Mouse (Mus musculus): ENCODE measurements around the gene Mtmr4. TPM values are rescaled to one million over a fixed set of nuclear protein-coding genes. Genes with fewer than 3 reads are reported as not detected.

The Mtmr4 gene
- 33.5 and 33.9 TPM in 2 replicates for polyA plus RNA-seq (2015; fragmentation: Nextera tagmentation; extraction: Ambion mirVana)

DNA sequence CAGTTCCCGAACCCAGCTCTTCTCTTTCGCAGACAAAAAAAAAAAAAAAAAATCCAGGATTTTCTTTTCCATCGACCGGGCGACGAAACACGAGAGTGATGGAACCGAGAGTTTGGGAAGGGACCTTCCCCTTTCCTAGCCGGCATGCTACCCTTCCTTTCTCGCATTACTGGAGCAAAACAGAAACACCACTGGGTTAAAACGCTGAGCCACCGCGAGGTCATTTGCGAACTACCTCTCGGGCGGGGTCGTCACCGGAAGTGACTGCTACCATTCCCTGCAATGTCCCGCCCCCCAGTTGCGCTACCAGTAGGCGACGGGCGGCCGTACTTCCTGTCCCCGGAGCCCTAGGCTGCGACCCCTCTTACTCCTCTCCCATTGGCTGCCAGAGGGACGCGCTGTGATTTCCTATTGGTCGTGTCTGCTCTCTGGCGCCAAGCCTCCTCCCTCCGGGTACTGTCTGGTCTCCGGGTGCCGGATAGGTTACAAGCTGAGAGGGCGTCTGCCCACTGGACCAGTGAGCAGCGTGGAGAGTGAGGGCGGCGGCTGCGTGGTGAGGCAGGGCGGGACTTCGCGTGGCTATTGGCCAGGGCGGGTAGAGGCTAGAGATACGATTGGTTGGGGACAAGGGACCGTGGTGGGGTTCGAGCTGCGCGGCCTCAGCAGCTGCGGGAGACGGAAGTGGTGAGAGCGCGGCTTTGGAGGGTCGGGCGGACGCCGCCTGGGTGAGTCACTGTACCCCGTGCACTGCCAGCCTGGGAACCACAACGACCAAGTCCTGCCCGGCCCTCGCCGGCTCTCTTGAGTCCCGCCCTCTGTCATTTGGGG, at the start of gene Mtmr4:
TSS of gene Mtmr4 (plus strand) at position 637 of the 828 bp plus-strand sequence.
- Histone ChIP-seq H3K4me2 (ENCODE audit: low read depth, low read length) (peak within 1 kb of the TSS; percentile 85), H3K27ac (ENCODE audit: low read length) (peak within 1 kb of the TSS; percentile 96), H3K9me3 (ENCODE audit: control insufficient read depth, low read length) (no peaks in the 10 kb centered on the region), H3K4me3 (ENCODE audit: low read length) (peak within 1 kb of the TSS; percentile 67), H3K36me3 (ENCODE audit: control insufficient read depth, insufficient read depth, low read length) (peaks cover 2% of the 10 kb centered on the region; the same call in 1 of the 2 replicates), H3K9ac (ENCODE audit: low read length) (peak within 1 kb of the TSS; percentile 95), H3K4me1 (replicated peaks; ENCODE audit: control insufficient read depth, insufficient read depth, low read length) (peaks cover 47% of the 10 kb centered on the region), H3K27me3 (ENCODE audit: control insufficient read depth, insufficient read depth, low read depth, low read length) (no peaks in the 10 kb centered on the region)
- under 1% methylated on average over 61 of the region's 61 CpGs for WGBS
- ATAC-seq (ENCODE audit: low read depth): peak; percentile 97

DNA sequence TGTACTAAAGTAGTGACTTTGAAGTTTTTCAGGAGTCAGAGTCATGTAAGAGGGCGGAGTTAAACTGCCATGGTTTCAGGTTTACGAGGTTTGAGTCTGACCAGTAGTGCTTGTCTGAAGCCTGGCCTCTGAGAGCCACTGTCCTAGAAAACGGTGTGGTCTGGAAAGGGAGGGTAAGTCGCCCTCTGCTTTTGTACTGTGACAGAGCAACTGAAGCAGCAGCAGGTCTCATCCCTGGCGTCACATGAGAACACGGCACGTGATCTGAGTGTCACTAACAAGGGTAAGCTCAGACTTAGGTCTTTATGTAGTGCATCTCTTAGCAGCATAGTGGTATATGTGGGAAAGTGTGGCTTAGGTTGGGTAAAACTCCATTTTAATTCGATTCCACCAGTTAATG, 49.7 kb upstream of the Mtmr4 start:
- no peaks in the 10 kb centered on the region for H3K9me3 ChIP-seq (ENCODE audit: control insufficient read depth, low read length)
- ATAC-seq (ENCODE audit: low read depth): no peak

DNA sequence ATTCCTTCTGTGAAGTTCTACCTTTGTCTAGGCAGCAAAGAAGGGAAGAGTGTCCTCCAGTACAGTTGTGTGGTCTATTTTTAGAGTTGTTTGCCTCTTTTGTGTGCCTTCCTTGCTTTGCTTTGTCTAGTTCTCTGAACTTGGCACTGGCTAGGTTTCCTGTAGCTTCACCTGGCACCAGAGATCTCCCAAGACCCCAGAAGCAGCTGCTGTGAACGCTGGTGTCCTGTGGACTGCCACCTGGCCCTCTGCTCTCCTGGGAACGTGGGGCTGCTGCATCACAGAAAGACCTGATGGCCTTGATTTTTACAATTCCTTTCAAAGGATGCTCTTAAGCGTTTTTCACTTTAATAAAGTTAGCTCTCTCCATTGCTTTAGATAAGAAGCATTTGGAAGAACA, 49.1 kb upstream of the Mtmr4 start:
- 42% methylated on average over 3 of the region's 3 CpGs for WGBS
- no peak overlapping the region for H3K9ac ChIP-seq (ENCODE audit: low read length)
- no peaks in the 10 kb centered on the region for H3K9me3 ChIP-seq (ENCODE audit: control insufficient read depth, low read length)
- H3K4me2 ChIP-seq (ENCODE audit: low read depth, low read length): no peak overlapping the region
- no peaks in the 10 kb centered on the region for H3K27me3 ChIP-seq (ENCODE audit: control insufficient read depth, insufficient read depth, low read depth, low read length)
- ATAC-seq (ENCODE audit: low read depth): no peak
- no peak overlapping the region for H3K27ac ChIP-seq (ENCODE audit: low read length)
- no peak overlapping the region for H3K4me3 ChIP-seq (ENCODE audit: low read length)
- no peaks in the 10 kb centered on the region for H3K36me3 ChIP-seq (ENCODE audit: control insufficient read depth, insufficient read depth, low read length)
- H3K4me1 ChIP-seq (replicated peaks; ENCODE audit: control insufficient read depth, insufficient read depth, low read length): no peaks in the 10 kb centered on the region

More for the DNA sequence above, 49.7 kb upstream of the Mtmr4 start:
- Histone ChIP-seq H3K4me3 (ENCODE audit: low read length) (no peak overlapping the region), H3K4me2 (ENCODE audit: low read depth, low read length) (no peak overlapping the region), H3K27ac (ENCODE audit: low read length) (no peak overlapping the region), H3K36me3 (ENCODE audit: control insufficient read depth, insufficient read depth, low read length) (no peaks in the 10 kb centered on the region), H3K9ac (ENCODE audit: low read length) (no peak overlapping the region), H3K27me3 (ENCODE audit: control insufficient read depth, insufficient read depth, low read depth, low read length) (no peaks in the 10 kb centered on the region), H3K4me1 (replicated peaks; ENCODE audit: control insufficient read depth, insufficient read depth, low read length) (no peaks in the 10 kb centered on the region)
- 36% methylated on average over 8 of the region's 8 CpGs for WGBS

GRCm38 (mm10) chr11:87553342-87553741, 38.6 kb upstream of the Mtmr4 start:
- H3K4me1 ChIP-seq (replicated peaks; ENCODE audit: control insufficient read depth, insufficient read depth, low read length): peaks cover 9% of the 10 kb centered on the region
- no peak overlapping the region for H3K9ac ChIP-seq (ENCODE audit: low read length)
- 85% methylated on average over 4 of the region's 4 CpGs for WGBS
- H3K36me3 ChIP-seq (ENCODE audit: control insufficient read depth, insufficient read depth, low read length): no peaks in the 10 kb centered on the region
- H3K9me3 ChIP-seq (ENCODE audit: control insufficient read depth, low read length): no peaks in the 10 kb centered on the region
- no peaks in the 10 kb centered on the region for H3K27me3 ChIP-seq (ENCODE audit: control insufficient read depth, insufficient read depth, low read depth, low read length)
- H3K4me2 ChIP-seq (ENCODE audit: low read depth, low read length): no peak overlapping the region
- no peak for ATAC-seq (ENCODE audit: low read depth)
- no peak overlapping the region for H3K4me3 ChIP-seq (ENCODE audit: low read length)
- peak overlapping the region; percentile 16; the same call in 1 of the 2 replicates for H3K27ac ChIP-seq (ENCODE audit: low read length)

GRCm38 (mm10) chr11:87554386-87554785, 37.6 kb upstream of the Mtmr4 start:
- H3K27me3 ChIP-seq (ENCODE audit: control insufficient read depth, insufficient read depth, low read depth, low read length): no peaks in the 10 kb centered on the region
- peak; percentile 72 for ATAC-seq (ENCODE audit: low read depth)
- peak overlapping the region; percentile 62 for H3K27ac ChIP-seq (ENCODE audit: low read length)
- H3K9me3 ChIP-seq (ENCODE audit: control insufficient read depth, low read length): no peaks in the 10 kb centered on the region
- H3K4me1 ChIP-seq (replicated peaks; ENCODE audit: control insufficient read depth, insufficient read depth, low read length): peaks cover 9% of the 10 kb centered on the region
- H3K36me3 ChIP-seq (ENCODE audit: control insufficient read depth, insufficient read depth, low read length): no peaks in the 10 kb centered on the region
- no peak overlapping the region for H3K9ac ChIP-seq (ENCODE audit: low read length)
- no peak overlapping the region for H3K4me3 ChIP-seq (ENCODE audit: low read length)
- no peak overlapping the region for H3K4me2 ChIP-seq (ENCODE audit: low read depth, low read length)
- 13% methylated on average over 5 of the region's 5 CpGs for WGBS

DNA sequence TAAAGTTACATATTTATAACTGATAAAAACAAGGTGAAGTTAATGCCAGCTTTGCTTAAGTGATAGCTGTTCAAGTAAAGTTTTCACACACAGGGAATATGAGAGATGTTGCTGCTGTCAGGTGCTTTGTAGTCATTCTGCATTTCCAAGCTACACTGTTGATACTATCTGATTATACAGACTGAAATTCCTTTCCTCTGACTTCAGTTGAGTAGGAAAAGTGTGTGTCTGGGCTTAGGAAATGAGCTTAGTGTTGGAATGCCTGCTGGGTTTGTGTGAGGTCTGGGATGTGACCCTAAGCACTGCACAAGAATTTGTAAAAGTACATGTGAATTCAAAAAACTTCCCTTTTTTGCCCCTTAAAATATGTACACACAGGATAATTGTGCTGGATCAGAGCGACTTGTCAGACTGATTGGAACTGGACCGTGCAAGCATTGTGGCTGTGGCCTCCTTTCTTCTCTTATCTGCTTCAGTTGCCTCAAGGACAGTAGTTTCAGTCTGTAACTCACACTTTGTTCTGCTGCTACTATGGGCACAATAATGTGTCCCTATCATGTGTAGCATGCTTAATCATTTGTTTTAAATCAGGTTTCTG, 36.8 kb upstream of the Mtmr4 start:
- Histone ChIP-seq H3K9ac (ENCODE audit: low read length) (no peak overlapping the region), H3K27ac (ENCODE audit: low read length) (peak overlapping the region; percentile 62), H3K4me2 (ENCODE audit: low read depth, low read length) (no peak overlapping the region), H3K4me1 (replicated peaks; ENCODE audit: control insufficient read depth, insufficient read depth, low read length) (peaks cover 9% of the 10 kb centered on the region), H3K27me3 (ENCODE audit: control insufficient read depth, insufficient read depth, low read depth, low read length) (no peaks in the 10 kb centered on the region), H3K9me3 (ENCODE audit: control insufficient read depth, low read length) (no peaks in the 10 kb centered on the region), H3K4me3 (ENCODE audit: low read length) (no peak overlapping the region), H3K36me3 (ENCODE audit: control insufficient read depth, insufficient read depth, low read length) (no peaks in the 10 kb centered on the region)
- WGBS: 16% methylated on average over 2 of the region's 2 CpGs
- ATAC-seq (ENCODE audit: low read depth): peak; percentile 73

DNA sequence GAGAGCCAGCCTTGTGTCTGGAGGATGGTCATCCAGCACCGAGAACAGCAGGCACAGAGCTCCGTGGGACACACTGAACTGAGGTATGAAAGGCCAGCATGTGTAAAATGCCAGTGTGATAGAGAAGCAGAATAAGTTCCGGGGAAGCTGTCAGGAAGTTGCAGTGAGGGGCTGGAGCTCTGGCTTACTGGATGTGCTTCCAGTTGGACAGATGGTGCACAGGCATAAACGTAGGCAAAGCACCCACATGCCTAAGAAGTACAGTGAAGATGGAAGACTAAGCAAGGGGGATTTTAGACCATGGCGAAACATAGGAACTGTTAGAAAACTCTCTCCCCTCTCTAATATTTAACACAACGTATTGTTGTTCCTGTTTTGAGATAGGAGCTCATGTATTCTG, 30.8 kb upstream of the Mtmr4 start:
- H3K36me3 ChIP-seq (ENCODE audit: control insufficient read depth, insufficient read depth, low read length): no peaks in the 10 kb centered on the region
- H3K9me3 ChIP-seq (ENCODE audit: control insufficient read depth, low read length): no peaks in the 10 kb centered on the region
- WGBS: 52% methylated on average over 6 of the region's 6 CpGs
- no peaks in the 10 kb centered on the region for H3K27me3 ChIP-seq (ENCODE audit: control insufficient read depth, insufficient read depth, low read depth, low read length)
- no peak overlapping the region for H3K27ac ChIP-seq (ENCODE audit: low read length)
- H3K4me2 ChIP-seq (ENCODE audit: low read depth, low read length): no peak overlapping the region
- ATAC-seq (ENCODE audit: low read depth): no peak
- H3K4me1 ChIP-seq (replicated peaks; ENCODE audit: control insufficient read depth, insufficient read depth, low read length): no peaks in the 10 kb centered on the region
- H3K4me3 ChIP-seq (ENCODE audit: low read length): no peak overlapping the region
- H3K9ac ChIP-seq (ENCODE audit: low read length): no peak overlapping the region

DNA sequence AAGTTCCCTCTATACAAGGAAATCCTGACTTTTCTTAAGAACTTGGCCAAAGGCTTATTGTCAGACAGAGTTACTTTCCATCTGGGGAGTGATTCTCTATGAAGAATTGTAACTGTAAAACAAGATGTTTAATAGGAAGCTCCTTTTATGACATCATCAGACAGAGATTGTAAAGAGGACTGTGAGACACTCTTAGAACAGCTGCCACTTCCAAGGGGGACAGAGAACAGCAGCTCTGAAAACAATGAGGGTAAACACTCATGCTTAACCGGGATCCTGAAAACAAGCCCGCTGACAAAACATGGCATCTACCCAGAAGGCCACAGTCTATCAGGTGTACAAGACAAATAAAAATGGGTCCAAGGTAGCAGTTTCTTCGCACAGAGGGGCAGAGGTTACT, 25.5 kb upstream of the Mtmr4 start, which contains the start of gene Gm11492:
TSS of gene Gm11492 (plus strand) at position 153 of the 400 bp plus-strand sequence.
- no peak for ATAC-seq (ENCODE audit: low read depth)
- Histone ChIP-seq H3K4me3 (ENCODE audit: low read length) (no peak within 1 kb of the TSS), H3K4me2 (ENCODE audit: low read depth, low read length) (no peak within 1 kb of the TSS), H3K9me3 (ENCODE audit: control insufficient read depth, low read length) (no peaks in the 10 kb centered on the region), H3K27ac (ENCODE audit: low read length) (no peak within 1 kb of the TSS), H3K9ac (ENCODE audit: low read length) (no peak within 1 kb of the TSS), H3K36me3 (ENCODE audit: control insufficient read depth, insufficient read depth, low read length) (no peaks in the 10 kb centered on the region), H3K4me1 (replicated peaks; ENCODE audit: control insufficient read depth, insufficient read depth, low read length) (peaks cover 4% of the 10 kb centered on the region), H3K27me3 (ENCODE audit: control insufficient read depth, insufficient read depth, low read depth, low read length) (no peaks in the 10 kb centered on the region)
- 53% methylated on average over 3 of the region's 3 CpGs for WGBS

GRCm38 (mm10) chr11:87568255-87568953, 23.6 kb upstream of the Mtmr4 start, which contains the start of gene Sept4:
Sept4 (plus strand) TSS chr11:87568903.
- Histone ChIP-seq H3K4me1 (replicated peaks; ENCODE audit: control insufficient read depth, insufficient read depth, low read length) (peaks cover 6% of the 10 kb centered on the region), H3K27ac (ENCODE audit: low read length) (no peak within 1 kb of the TSS), H3K9me3 (ENCODE audit: control insufficient read depth, low read length) (no peaks in the 10 kb centered on the region), H3K4me2 (ENCODE audit: low read depth, low read length) (no peak within 1 kb of the TSS), H3K9ac (ENCODE audit: low read length) (no peak within 1 kb of the TSS), H3K4me3 (ENCODE audit: low read length) (no peak within 1 kb of the TSS), H3K27me3 (ENCODE audit: control insufficient read depth, insufficient read depth, low read depth, low read length) (no peaks in the 10 kb centered on the region), H3K36me3 (ENCODE audit: control insufficient read depth, insufficient read depth, low read length) (no peaks in the 10 kb centered on the region)
- ATAC-seq (ENCODE audit: low read depth): no peak
- 71% methylated on average over 7 of the region's 7 CpGs for WGBS
